Mouse (Mus musculus) forelimb bud, embryonic 11.5 days (tissue): ENCODE results near the gene Ankub1.

Experiments used
- DNase-seq: peaks from one replicate; pipeline ENCODE4 v3.0.0-alpha.2; 2012; ENCODE audit warnings: low read depth, low spot score

The Ankub1 gene

DNA sequence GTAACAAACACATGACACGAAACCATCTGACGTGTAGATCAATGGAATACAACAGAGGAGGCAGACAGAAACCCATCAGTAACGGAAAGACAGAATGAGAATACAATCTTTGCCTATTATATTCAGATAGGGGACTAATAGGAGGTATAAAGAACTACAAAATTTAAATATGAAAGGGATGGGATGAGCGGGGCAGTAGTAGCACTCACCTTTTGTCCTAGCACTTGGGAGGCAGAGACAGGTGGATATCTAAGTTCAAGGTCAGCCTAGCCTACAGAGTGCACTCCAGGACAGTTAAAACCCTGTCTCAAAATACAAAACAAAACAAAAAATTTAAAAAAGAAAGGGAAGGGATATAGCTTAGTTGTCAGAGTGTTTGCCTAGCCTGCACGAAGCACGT is 49.4 kb downstream of the Ankub1 start:
- no peak for DNase-seq

GRCm38 (mm10) chr3:57637596-57637995 is 55.0 kb downstream of the Ankub1 start:
- DNase-seq, result no peak

- no peak for DNase-seq
These were observed 57.7 kb downstream of the Ankub1 start for GRCm38 (mm10) chr3:57634763-57635487.

- no peak for DNase-seq
These were observed 65.6 kb downstream of the Ankub1 start for GRCm38 (mm10) chr3:57626954-57627513.

- DNase-seq, result peak; percentile 88
These were observed 67.2 kb downstream of the Ankub1 start for GRCm38 (mm10) chr3:57625275-57625997.

DNA sequence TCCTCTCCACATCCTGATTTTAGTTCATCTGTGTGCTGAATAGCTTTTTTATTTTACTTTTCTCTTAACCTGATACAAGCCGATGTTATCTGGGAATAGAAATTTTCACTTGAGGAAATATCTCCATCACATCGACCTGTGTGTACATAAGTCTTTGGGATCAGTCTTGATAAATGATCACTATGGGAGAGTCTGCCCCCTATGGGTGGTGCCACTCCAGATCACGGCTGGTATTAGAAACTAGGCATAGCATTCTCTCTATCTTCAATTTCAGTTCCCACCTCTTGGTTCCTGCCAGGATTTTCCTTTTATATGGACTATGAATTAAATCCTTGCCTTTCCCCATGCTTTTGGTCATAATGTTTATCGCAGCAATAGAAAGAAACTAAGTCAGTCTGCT is 72.9 kb downstream of the Ankub1 start:
- no peak for DNase-seq

DNA sequence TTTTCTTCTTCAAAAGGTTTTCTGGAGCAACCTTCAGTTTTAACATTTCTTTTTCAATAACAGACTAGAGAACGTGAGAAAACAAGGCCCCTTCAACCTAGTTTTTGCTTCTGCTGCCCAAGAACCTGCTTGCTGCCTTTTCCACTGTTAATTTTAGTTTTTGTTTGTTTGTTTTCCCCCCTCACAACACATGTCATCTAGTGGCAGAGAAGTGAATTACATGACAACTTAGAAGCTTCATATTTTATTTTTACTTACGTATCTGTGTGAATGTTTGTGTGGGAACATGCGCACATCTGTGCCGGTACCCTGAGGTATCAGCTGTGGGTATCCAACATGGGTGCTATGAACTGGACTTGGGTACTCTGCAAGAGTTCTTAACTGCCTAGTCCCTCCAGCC is 76.9 kb downstream of the Ankub1 start:
- no peak for DNase-seq

DNA sequence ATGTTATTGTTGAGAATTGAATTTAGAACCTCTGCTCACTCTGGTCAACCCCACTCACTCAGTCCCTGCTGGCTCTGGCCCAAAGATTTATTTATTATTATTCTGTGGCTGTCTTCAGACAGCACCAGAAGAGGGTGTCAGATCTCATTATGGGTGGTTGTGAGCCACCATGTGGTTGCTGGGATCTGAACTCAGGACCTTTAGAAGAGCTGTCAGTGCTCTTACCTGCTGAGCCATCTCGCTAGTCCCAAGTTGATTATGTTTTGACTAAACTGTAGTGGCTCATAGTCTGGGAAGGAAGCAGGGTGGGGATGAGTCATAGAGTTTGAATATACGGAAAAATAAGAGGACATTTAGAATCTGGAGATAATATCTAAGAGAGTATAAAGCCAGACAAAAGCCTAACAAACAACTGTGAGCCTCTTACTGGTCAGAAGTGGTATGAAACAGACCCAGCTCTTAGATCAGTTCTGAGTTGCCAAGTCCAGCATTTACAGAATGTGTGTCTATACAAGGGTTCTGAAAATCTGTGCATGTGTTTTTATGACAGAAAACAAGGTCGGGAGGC is 80.1 kb downstream of the Ankub1 start:
- no peak for DNase-seq

- no peak for DNase-seq
These were observed 80.8 kb downstream of the Ankub1 start for GRCm38 (mm10) chr3:57611776-57612175.
